Mouse (Mus musculus) spleen, adult 2 months (tissue): ENCODE results near the gene Mzt1. TPM values are rescaled to one million over a fixed set of nuclear protein-coding genes. Genes with fewer than 3 reads are reported as not detected.

Source experiments
- DNase-seq, 2 experiments: peaks; one replicate each; pipeline versions ENCODE4 v3.0.0 to v3.0.0-alpha.2; 2012 to 2021; ENCODE audit warnings: low spot score in 2 of 2, low read depth in 1 of 2
- H3K27ac ChIP-seq: fragments of 200-500 bp; 2 replicates; pipeline ENCODE4 v1.5.1; 2012; ENCODE audit warnings: low read length, inconsistent platforms; ENCODE audit not compliant: insufficient read depth
- H3K27me3 ChIP-seq: fragments of 200-500 bp; 2 replicates; pipeline ENCODE4 v1.6.1; 2012; ENCODE audit warnings: mild to moderate bottlenecking, moderate library complexity, low read length, inconsistent platforms; ENCODE audit not compliant: control insufficient read depth, insufficient read depth
- H3K36me3 ChIP-seq: fragments of 200-500 bp; 2 replicates; pipeline ENCODE4 v1.6.1; 2012; ENCODE audit warnings: mild to moderate bottlenecking, low read length, inconsistent platforms; ENCODE audit not compliant: control insufficient read depth, insufficient read depth
- H3K4me1 ChIP-seq: fragments of 200-500 bp; 2 replicates; pipeline ENCODE4 v1.6.1; 2011; ENCODE audit warnings: inconsistent platforms; ENCODE audit not compliant: control insufficient read depth, insufficient read depth, insufficient read length
- H3K4me3 ChIP-seq: fragments of 200-500 bp; 2 replicates; pipeline ENCODE4 v1.5.1; 2011; ENCODE audit warnings: mild to moderate bottlenecking, inconsistent platforms; ENCODE audit not compliant: insufficient read depth, insufficient read length; ENCODE audit errors: extremely low read depth
- CTCF ChIP-seq: fragments of 200-500 bp; IDR thresholded peaks from 2 replicates; pipeline ENCODE4 v1.5.1; 2011; ENCODE audit warnings: mild to moderate bottlenecking, inconsistent platforms; ENCODE audit not compliant: insufficient read depth, insufficient read length, insufficient replicate concordance; ENCODE audit errors: extremely low read depth
- POLR2A ChIP-seq: fragments of 200-500 bp; IDR thresholded peaks from 2 replicates; pipeline ENCODE4 v1.6.1; 2011; ENCODE audit warnings: low read depth, low read length, inconsistent platforms
- WGBS: fragments of 180-500 bp; shearing (Covaris S2); methylation state at CpG from one replicate; pipeline ENCODE4 v1.1.7; 2018; 5-methylcytosine and 5-hydroxymethylcytosine counted together
- polyA plus RNA-seq: library from polyadenylated mRNA; depleted of rRNA; stranded (reverse); fragments of >200 nt; gene quantifications from 2 replicates; pipeline ENCODE4 v1.2.3, GENCODE M21; 2012; rRNA removed

The Mzt1 gene
- 4.5 and 6.2 TPM in 2 replicates for polyA plus RNA-seq

DNA sequence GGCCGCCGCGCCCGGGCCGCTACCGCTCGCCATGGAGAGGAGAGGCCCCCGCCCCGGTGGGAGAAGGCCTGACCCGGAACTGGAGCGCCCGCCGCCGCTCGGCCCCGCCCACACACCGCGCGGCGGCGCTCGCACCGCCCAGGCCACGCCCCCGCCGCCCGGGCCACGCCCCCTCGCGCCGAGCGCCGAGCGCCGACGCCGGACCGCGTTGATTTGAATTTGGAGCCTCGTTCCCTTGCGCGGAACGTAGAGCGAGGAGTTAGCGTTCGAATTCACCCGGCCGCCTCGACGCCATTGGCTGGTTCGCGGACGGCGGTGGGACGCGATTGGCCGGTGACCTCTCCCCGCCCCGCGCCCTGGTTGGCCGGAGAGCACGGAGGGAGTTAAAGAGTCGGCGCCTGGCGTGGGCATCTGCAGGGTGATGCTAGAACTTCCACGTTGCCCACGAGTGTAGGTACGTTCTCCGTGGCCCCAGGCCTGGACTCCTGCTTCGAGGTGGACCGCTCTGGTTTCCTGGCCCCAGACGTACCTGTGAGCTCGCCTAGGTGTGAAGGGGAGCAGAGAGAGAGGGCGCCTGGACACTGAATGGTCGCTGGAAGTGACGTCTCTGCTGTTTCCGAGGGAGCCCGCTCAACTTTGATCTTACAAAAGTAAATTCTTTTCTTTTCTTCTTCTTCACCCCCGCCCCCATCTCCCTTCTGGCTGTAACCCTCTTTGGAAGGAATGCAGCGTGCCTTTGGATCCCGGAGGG is at the start of gene Mzt1, which contains the start of gene Bora:
Gene Mzt1 (minus strand): TSS at position 104 of the 751 bp plus-strand sequence.
Gene Bora (plus strand): TSS at position 192 of the 751 bp plus-strand sequence.
- H3K4me1 ChIP-seq, result peaks cover 3% of the 10 kb centered on the region; the same call in 1 of the 2 replicates
- under 1% methylated on average over 74 of the region's 81 CpGs for WGBS
- peak within 1 kb of the TSS; percentile 90 for H3K27ac ChIP-seq
- H3K27me3 ChIP-seq, result no peaks in the 10 kb centered on the region
- TF ChIP-seq CTCF (no peak), POLR2A (peak; percentile 63)
- peak within 1 kb of the TSS; percentile 91 for H3K4me3 ChIP-seq
- DNase-seq, result peak; percentile 87 to 91
- no peaks in the 10 kb centered on the region for H3K36me3 ChIP-seq

DNA sequence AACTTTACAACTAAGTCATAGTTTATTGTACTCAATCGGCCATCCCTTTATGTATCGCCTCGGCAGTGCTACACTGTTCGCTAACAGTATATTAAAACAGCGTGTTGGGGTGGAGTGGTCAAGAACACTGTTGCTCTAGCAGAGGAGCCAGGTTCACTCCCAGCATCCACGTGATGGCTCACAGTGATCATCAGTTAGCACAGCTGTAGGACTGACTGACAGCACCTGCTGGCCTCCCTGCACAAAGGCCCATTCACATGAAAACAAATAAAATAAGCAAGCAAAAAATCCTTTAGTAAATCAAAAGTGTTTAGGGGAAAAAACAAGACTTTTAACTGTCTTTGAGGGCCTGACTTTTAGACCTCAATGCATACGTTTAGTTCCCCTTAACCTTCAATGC is 43.0 kb upstream of the Mzt1 start:
- DNase-seq, result no peak
- H3K27ac ChIP-seq, result no peak overlapping the region
- WGBS, result 96% methylated on average over 7 of the region's 7 CpGs
- peaks cover 29% of the 10 kb centered on the region for H3K36me3 ChIP-seq
- no peak for TF ChIP-seq POLR2A
- TF ChIP-seq CTCF, result no peak
- no peak overlapping the region for H3K4me3 ChIP-seq
- no peaks in the 10 kb centered on the region for H3K4me1 ChIP-seq
- H3K27me3 ChIP-seq, result no peaks in the 10 kb centered on the region

DNA sequence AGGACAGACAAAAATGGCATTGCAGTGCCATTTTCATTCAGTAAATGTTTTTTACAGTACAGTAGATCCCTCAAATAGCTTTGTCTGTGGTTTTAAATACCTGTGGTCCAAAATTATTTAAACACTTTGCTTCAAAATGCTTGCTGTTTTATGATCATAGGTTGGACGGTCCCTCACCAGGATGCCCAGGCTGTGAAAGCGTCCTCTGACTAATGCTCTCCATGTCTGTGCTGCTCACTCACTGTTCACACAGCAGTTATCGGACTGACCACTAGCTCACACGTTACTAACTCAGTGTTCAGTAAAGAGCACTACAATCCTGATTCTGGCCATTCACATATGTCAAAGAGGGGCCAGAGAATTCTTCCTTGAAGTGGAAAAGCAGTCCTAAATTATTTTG is 25.2 kb upstream of the Mzt1 start:
- Histone ChIP-seq H3K36me3 (peaks cover 11% of the 10 kb centered on the region), H3K4me3 (no peak overlapping the region), H3K27ac (no peak overlapping the region), H3K27me3 (no peaks in the 10 kb centered on the region), H3K4me1 (no peaks in the 10 kb centered on the region)
- no peak for TF ChIP-seq POLR2A
- TF ChIP-seq CTCF, result no peak
- no peak for DNase-seq
- 99% methylated on average over 4 of the region's 4 CpGs for WGBS

DNA sequence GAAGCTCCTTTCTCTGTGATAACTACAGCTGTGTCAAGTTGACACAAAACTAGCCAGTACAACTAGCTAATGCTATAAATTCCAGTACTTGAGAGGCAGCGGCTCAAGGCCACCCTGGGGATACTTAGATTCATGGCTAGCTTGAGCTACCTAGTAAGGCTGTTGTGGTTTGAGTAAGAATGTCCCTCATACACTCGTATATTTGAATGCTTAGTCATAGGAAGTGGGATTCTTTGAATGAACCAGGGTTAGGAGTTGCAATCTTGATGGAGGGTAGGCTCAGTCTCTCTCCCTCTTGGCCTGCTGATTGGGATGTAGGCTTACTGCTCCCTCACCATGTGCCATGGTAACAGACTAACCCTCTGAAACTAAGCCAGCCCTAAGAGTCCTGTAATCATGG is 17.2 kb upstream of the Mzt1 start:
- Histone ChIP-seq H3K4me1 (no peaks in the 10 kb centered on the region), H3K4me3 (no peak overlapping the region), H3K27ac (no peak overlapping the region), H3K36me3 (peaks cover 14% of the 10 kb centered on the region), H3K27me3 (no peaks in the 10 kb centered on the region)
- WGBS, result 85% methylated on average over 2 of the region's 2 CpGs
- no peak for TF ChIP-seq POLR2A
- TF ChIP-seq CTCF, result no peak
- no peak for DNase-seq

DNA sequence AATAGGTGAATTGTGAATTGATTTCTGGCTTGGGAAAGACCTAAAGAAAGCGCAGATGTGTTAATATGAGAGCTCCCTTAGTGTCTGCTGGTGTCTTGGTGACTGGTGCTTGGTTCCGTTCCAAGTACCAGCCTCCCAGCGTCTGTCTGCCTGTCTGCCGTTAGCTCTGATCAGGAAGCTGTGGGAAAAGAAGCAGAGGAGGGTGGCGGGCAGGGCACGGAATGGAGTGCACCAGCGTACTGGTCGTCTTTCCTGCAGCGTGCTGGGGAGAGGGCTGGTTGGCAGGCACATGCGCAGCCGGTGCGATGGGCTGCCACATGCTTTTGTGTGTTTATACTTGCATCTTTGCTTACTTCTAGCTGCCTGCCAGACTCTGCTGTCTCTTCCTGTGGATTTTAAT is 14.7 kb upstream of the Mzt1 start:
- 86% methylated on average over 12 of the region's 12 CpGs for WGBS
- Histone ChIP-seq H3K27ac (no peak overlapping the region), H3K36me3 (peaks cover 9% of the 10 kb centered on the region), H3K4me1 (no peaks in the 10 kb centered on the region), H3K27me3 (no peaks in the 10 kb centered on the region), H3K4me3 (no peak overlapping the region)
- TF ChIP-seq POLR2A (no peak), CTCF (no peak)
- no peak for DNase-seq

DNA sequence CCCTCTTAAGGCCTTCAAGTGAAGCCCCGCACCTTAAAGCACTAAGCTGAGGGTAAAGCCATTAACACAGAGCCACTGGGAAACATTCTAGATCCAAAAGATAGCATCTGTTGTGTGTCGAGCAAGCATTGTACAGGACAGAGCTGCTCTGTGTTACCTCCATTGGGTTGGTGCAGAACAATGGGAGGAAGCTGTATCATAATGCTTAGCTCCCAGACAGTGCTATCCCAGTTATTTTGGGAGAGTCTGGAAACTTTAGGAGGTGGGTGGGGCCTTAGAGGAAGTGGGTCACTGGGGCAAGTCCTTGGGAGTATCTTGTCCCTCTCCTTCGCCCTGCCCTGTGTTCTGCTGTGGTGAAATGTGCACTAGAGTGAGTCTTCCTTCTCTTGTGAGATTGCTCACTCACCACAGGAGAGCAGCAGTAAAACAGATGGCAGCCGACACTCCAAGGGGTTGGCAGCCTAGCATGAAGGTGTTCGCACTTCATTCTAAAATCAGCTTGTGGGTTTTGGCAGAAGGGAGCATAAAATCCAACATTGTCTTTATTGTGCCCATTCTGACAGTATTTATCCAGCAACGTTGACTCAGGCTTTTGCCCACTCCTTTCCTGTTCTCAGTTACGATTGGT is 13.1 kb upstream of the Mzt1 start:
- Histone ChIP-seq H3K27me3 (no peaks in the 10 kb centered on the region), H3K36me3 (peaks cover 9% of the 10 kb centered on the region), H3K4me1 (no peaks in the 10 kb centered on the region), H3K4me3 (no peak overlapping the region), H3K27ac (no peak overlapping the region)
- DNase-seq, result no peak
- no peak for TF ChIP-seq CTCF
- no peak for TF ChIP-seq POLR2A
- WGBS, result 94% methylated on average over 7 of the region's 7 CpGs
